Mouse (Mus musculus) heart, postnatal 0 days (tissue): ENCODE measurements around the gene Col25a1. TPM values are rescaled to one million over a fixed set of nuclear protein-coding genes. Genes with fewer than 3 reads are reported as not detected.

Source experiments
- ATAC-seq: fragments of 200-750 bp; cut with Nextera tagmentation; 2 replicates; pipeline ENCODE4 v1.8.0; 2017; ENCODE audit warnings: low read depth, moderate number of reproducible peaks, moderate library complexity; ENCODE audit not compliant: insufficient read depth
- DNase-seq: peaks from one replicate; pipeline ENCODE4 v3.0.0-alpha.2; 2016; ENCODE audit warnings: low spot score
- H3K27ac ChIP-seq: fragments of 300-500 bp; sonication (generic); 2 replicates; pipeline ENCODE4 v1.5.1; 2014; ENCODE audit warnings: low read depth, mild to moderate bottlenecking
- H3K27me3 ChIP-seq: fragments of 300-500 bp; sonication (generic); 2 replicates; pipeline ENCODE4 v1.6.1; 2014; ENCODE audit warnings: low read length, mixed read lengths; ENCODE audit not compliant: control insufficient read depth, insufficient read depth
- H3K36me3 ChIP-seq: fragments of 300-500 bp; sonication (generic); replicated peaks from 2 replicates; pipeline ENCODE4 v1.6.1; 2014; ENCODE audit warnings: low read length, mixed read lengths; ENCODE audit not compliant: control insufficient read depth, insufficient read depth
- H3K4me1 ChIP-seq: fragments of 300-500 bp; sonication (generic); 2 replicates; pipeline ENCODE4 v1.6.1; 2014; ENCODE audit warnings: antibody characterized with exemption; ENCODE audit not compliant: control insufficient read depth, insufficient read depth
- H3K4me2 ChIP-seq: fragments of 300-500 bp; sonication (generic); 2 replicates; pipeline ENCODE4 v1.6.1; 2014; ENCODE audit warnings: low read depth, mild to moderate bottlenecking, low read length, moderate library complexity
- H3K4me3 ChIP-seq: fragments of 300-500 bp; sonication (generic); 2 replicates; pipeline ENCODE4 v1.5.1; 2014; ENCODE audit warnings: low read depth, low read length
- H3K9ac ChIP-seq: fragments of 300-500 bp; sonication (generic); replicated peaks from 2 replicates; pipeline ENCODE4 v1.6.1; 2014; ENCODE audit warnings: low read depth, low read length, mixed read lengths
- H3K9me3 ChIP-seq: fragments of 300-500 bp; sonication (generic); replicated peaks from 2 replicates; pipeline ENCODE4 v1.6.1; 2016; ENCODE audit warnings: low read length; ENCODE audit not compliant: control insufficient read depth
- CTCF ChIP-seq: IDR thresholded peaks from 2 replicates; pipeline ENCODE4 v1.5.1; 2016; ENCODE audit warnings: antibody characterized with exemption, control low read depth, low read depth
- EP300 ChIP-seq: IDR thresholded peaks from 2 replicates; pipeline ENCODE4 v1.6.1; 2016; ENCODE audit warnings: antibody characterized with exemption, low read depth
- WGBS: fragments of 180-500 bp; shearing (Covaris S2); extraction: QIAGEN DNeasy Blood & Tissue Kit; methylation state at CpG from one replicate; pipeline ENCODE4 v1.1.7; 2014; 5-methylcytosine and 5-hydroxymethylcytosine counted together
- polyA plus RNA-seq: library from polyadenylated mRNA; unstranded; fragments of >200 nt; fragmentation: Nextera tagmentation; extraction: Ambion mirVana; gene quantifications from 2 replicates; pipeline ENCODE4 v1.2.1, GENCODE M21; 2015
- total RNA-seq: library from RNA; depleted of rRNA; stranded (reverse); fragments of >200 nt; gene quantifications from 2 replicates; pipeline ENCODE4 v1.2.3, GENCODE M21; 2014; ENCODE audit warnings: low replicate concordance; rRNA removed

Gene Col25a1
- 0.92 and 2.0 TPM in 2 replicates for total RNA-seq
- polyA plus RNA-seq = 0.67 and 0.71 TPM in 2 replicates

- no peak within 1 kb of the TSS for H3K4me2 ChIP-seq
- no peak for DNase-seq
- no peaks in the 10 kb centered on the region for H3K9me3 ChIP-seq
- ATAC-seq = no peak
- H3K27me3 ChIP-seq = no peaks in the 10 kb centered on the region
- no peak within 1 kb of the TSS for H3K4me3 ChIP-seq
- no peaks in the 10 kb centered on the region for H3K4me1 ChIP-seq
- no peak within 1 kb of the TSS for H3K27ac ChIP-seq
- TF ChIP-seq EP300 = no peak
- no peak for TF ChIP-seq CTCF
- H3K36me3 ChIP-seq = no peaks in the 10 kb centered on the region
- WGBS = 82% methylated on average over 8 of the region's 8 CpGs
- H3K9ac ChIP-seq = no peak within 1 kb of the TSS
Measured at GRCm38 (mm10) chr3:130131201-130131600, at the start of gene Col25a1. Col25a1 (plus strand) TSS chr3:130131501.

DNA sequence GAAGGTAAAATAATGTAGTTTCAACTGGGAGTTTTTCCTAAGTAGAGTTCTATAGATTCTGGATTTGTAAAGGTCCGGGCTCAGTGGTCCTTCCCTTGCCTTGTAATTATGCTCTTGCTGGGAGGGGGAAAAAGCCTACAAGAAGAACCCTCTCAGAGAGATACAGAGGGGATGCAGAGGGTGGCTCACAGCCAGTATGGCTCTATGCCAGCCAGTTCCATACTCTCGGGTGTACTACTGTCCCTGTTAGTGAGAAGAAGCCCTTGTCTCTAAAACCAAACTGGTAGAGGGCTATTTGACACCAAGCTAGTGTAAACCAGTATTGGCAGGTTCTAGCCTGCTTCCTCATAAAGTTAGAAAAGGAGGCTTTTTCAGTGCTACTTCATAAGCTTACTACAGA lies 48.0 kb upstream of the Col25a1 start:
- no peaks in the 10 kb centered on the region for H3K4me1 ChIP-seq
- H3K36me3 ChIP-seq = no peaks in the 10 kb centered on the region
- H3K27ac ChIP-seq = no peak overlapping the region
- H3K9ac ChIP-seq = no peak overlapping the region
- ATAC-seq = no peak
- no peak for TF ChIP-seq EP300
- no peak for TF ChIP-seq CTCF
- H3K9me3 ChIP-seq = 0 out of 2 replicates have a peak, but pooled peaks cover 7% of the 10 kb centered on the region
- no peak overlapping the region for H3K4me3 ChIP-seq
- no peaks in the 10 kb centered on the region for H3K27me3 ChIP-seq
- H3K4me2 ChIP-seq = no peak overlapping the region
- 41% methylated on average over 2 of the region's 2 CpGs for WGBS
- DNase-seq = no peak

- 61% methylated on average over 13 of the region's 13 CpGs for WGBS
- Histone ChIP-seq H3K27ac (no peak overlapping the region), H3K4me1 (no peaks in the 10 kb centered on the region), H3K4me2 (0 out of 2 replicates have a peak overlapping the region, but pooled peaks have one; percentile 3), H3K27me3 (no peaks in the 10 kb centered on the region), H3K9ac (no peak overlapping the region), H3K36me3 (no peaks in the 10 kb centered on the region), H3K9me3 (0 out of 2 replicates have a peak, but pooled peaks cover 7% of the 10 kb centered on the region), H3K4me3 (no peak overlapping the region)
- ATAC-seq = no peak; the same call in 1 of the 2 replicates
- TF ChIP-seq EP300 (no peak), CTCF (no peak)
- peak; percentile 26 for DNase-seq
Measured at GRCm38 (mm10) chr3:130086372-130087080, 44.8 kb upstream of the Col25a1 start.

DNA sequence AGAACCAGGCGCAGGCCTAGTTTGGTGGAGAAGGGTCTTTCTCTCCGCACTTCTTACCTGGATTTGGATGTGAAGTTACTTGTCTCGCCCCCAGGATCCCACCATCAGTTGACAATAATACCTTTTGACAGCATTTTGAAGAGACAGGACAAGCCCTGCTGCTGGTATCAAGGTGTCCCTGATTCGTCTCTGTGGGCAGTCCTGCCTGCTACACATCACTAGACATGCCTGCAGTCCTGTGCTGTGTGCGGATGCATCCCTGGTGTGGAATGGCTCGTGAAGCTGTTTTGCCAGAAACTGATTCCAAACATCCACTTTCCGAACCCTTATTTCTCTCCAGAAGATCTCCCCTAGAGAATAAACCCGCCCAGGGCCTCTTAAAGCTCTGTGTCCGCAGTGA lies 43.8 kb upstream of the Col25a1 start:
- Histone ChIP-seq H3K4me3 (no peak overlapping the region), H3K36me3 (no peaks in the 10 kb centered on the region), H3K27ac (no peak overlapping the region), H3K9me3 (0 out of 2 replicates have a peak, but pooled peaks cover 7% of the 10 kb centered on the region), H3K4me1 (no peaks in the 10 kb centered on the region), H3K9ac (no peak overlapping the region), H3K4me2 (no peak overlapping the region), H3K27me3 (no peaks in the 10 kb centered on the region)
- ATAC-seq (no peak), DNase-seq (no peak)
- 78% methylated on average over 9 of the region's 9 CpGs for WGBS
- TF ChIP-seq CTCF (no peak), EP300 (no peak)

- no peak for TF ChIP-seq EP300
- TF ChIP-seq CTCF = no peak
- H3K9me3 ChIP-seq = 0 out of 2 replicates have a peak, but pooled peaks cover 7% of the 10 kb centered on the region
- H3K27ac ChIP-seq = no peak overlapping the region
- H3K4me2 ChIP-seq = no peak overlapping the region
- no peaks in the 10 kb centered on the region for H3K36me3 ChIP-seq
- H3K4me3 ChIP-seq = no peak overlapping the region
- no peaks in the 10 kb centered on the region for H3K4me1 ChIP-seq
- ATAC-seq = no peak
- no peak for DNase-seq
- 87% methylated on average over 9 of the region's 9 CpGs for WGBS
- no peak overlapping the region for H3K9ac ChIP-seq
- H3K27me3 ChIP-seq = no peaks in the 10 kb centered on the region
Measured at GRCm38 (mm10) chr3:130088654-130089053, 42.6 kb upstream of the Col25a1 start.
